ENCODE assay signal across 23 mouse cellular contexts in genomic region chr17:6896756-6897155, GRCm38 (mm10). TPM values are rescaled to one million over a fixed set of nuclear protein-coding genes. Genes with fewer than 3 reads are reported as not detected.
DNase-seq lines count a peak whose midpoint lies in the region; ATAC-seq and TF ChIP-seq lines count a peak whose summit lies in the region.
"Had no signal": no experiment of that assay in that cellular context is flagged by ENCODE, and none has a peak within 500 bp of the region (broad histone marks: within the 10 kb centered on the region; RNA-seq: fewer than 3 reads in every experiment).

No protein-coding gene starts in this region.

- H3K4me3 ChIP-seq in hindbrain, postnatal 0 days (ENCODE audit: low read length) = no peak overlapping the region
- no peak overlapping the region for H3K4me3 ChIP-seq in hindbrain, embryonic 12.5 days
- no peak overlapping the region for H3K4me3 ChIP-seq in midbrain, embryonic 10.5 days
- no peak overlapping the region for H3K4me3 ChIP-seq in midbrain, embryonic 13.5 days (replicated peaks)
- no peak overlapping the region for H3K4me3 ChIP-seq in MEL (ENCODE audit: control insufficient read depth in 1 of 2, insufficient read depth in 1 of 2, low read depth in 2 of 2, low read length in 2 of 2)
- H3K4me3 ChIP-seq: embryonic facial prominence, embryonic 10.5 days; megakaryocyte, embryonic 14.5 days; neural tube, embryonic 12.5 days had no signal

- H3K9ac ChIP-seq in hindbrain, postnatal 0 days (replicated peaks; ENCODE audit: low read length) = no peak overlapping the region
- no peak overlapping the region for H3K9ac ChIP-seq in hindbrain, embryonic 12.5 days
- no peak overlapping the region for H3K9ac ChIP-seq in midbrain, embryonic 13.5 days (replicated peaks)
- no peak overlapping the region for H3K9ac ChIP-seq in MEL (ENCODE audit: control insufficient read depth, low read depth, low read length, poor library complexity, severe bottlenecking)
- H3K9ac ChIP-seq: hindbrain, embryonic 14.5 days; liver, postnatal 0 days; neural tube, embryonic 12.5 days had no signal

- DNase-seq in hindbrain, postnatal 0 days (ENCODE audit: low spot score) = no peak
- peak; percentile 12 for DNase-seq in midbrain, embryonic 10.5 days (ENCODE audit: low spot score)
- peak; percentile 0 for DNase-seq in MEL (ENCODE audit: low read depth, low spot score)
- peak; percentile 18 for DNase-seq in brain, embryonic 14.5 days (ENCODE audit: low read depth)
- DNase-seq in cerebellum, adult 8-10 months = no peak
- DNase-seq: adrenal gland, postnatal 14 days; B cell, adult 2 months; cerebellum, adult 9-10 months; gastrocnemius, postnatal 14 days; heart, adult 18-20 months; kidney, adult 9 months; kidney, postnatal 36 days; liver, postnatal 0 days; thymus, adult 18-20 months; thymus, postnatal 36 days had no signal

- 44% methylated on average over 4 of the region's 4 CpGs for WGBS in hindbrain, postnatal 0 days
- 55% methylated on average over 4 of the region's 4 CpGs for WGBS in hindbrain, embryonic 12.5 days
- WGBS in midbrain, embryonic 10.5 days = 60% methylated on average over 4 of the region's 4 CpGs
- 38% methylated on average over 4 of the region's 4 CpGs for WGBS in midbrain, embryonic 13.5 days

- no peaks in the 10 kb centered on the region for H3K27me3 ChIP-seq in hindbrain, postnatal 0 days (ENCODE audit: insufficient read depth, low read length)
- no peaks in the 10 kb centered on the region for H3K27me3 ChIP-seq in hindbrain, embryonic 12.5 days
- no peaks in the 10 kb centered on the region for H3K27me3 ChIP-seq in midbrain, embryonic 10.5 days (ENCODE audit: low read depth, poor library complexity, severe bottlenecking)
- H3K27me3 ChIP-seq in midbrain, embryonic 13.5 days = no peaks in the 10 kb centered on the region
- no peaks in the 10 kb centered on the region for H3K27me3 ChIP-seq in MEL (ENCODE audit: control insufficient read depth in 1 of 2, insufficient read depth in 2 of 2, low read length in 2 of 2)
- H3K27me3 ChIP-seq: CH12.LX; megakaryocyte, embryonic 14.5 days; neural tube, embryonic 12.5 days had no signal

- no peak for TF ChIP-seq POLR2A in MEL (IDR thresholded peaks at IDR 0.05; ENCODE audit: control insufficient read depth in 1 of 2, insufficient read depth in 1 of 2, low read depth in 1 of 2, low read length in 2 of 2, poor library complexity in 1 of 2)
- TF ChIP-seq POLR2A in brain, embryonic 14.5 days (IDR thresholded peaks at IDR 0.05; ENCODE audit: borderline replicate concordance, extremely low read depth, insufficient read depth, insufficient read length, poor library complexity, severe bottlenecking) = no peak

- no peaks in the 10 kb centered on the region for H3K4me1 ChIP-seq in hindbrain, postnatal 0 days (ENCODE audit: insufficient read depth, low read length)
- no peaks in the 10 kb centered on the region for H3K4me1 ChIP-seq in hindbrain, embryonic 12.5 days
- H3K4me1 ChIP-seq in midbrain, embryonic 10.5 days = no peaks in the 10 kb centered on the region
- no peaks in the 10 kb centered on the region for H3K4me1 ChIP-seq in midbrain, embryonic 13.5 days (replicated peaks)
- H3K4me1 ChIP-seq in MEL (ENCODE audit: control insufficient read depth in 1 of 2, insufficient read depth in 2 of 2, low read length in 2 of 2) = peaks cover 0 to 7% of the 10 kb centered on the region in 2 experiments; a peak in 2 of 4 replicates
- H3K4me1 ChIP-seq: megakaryocyte, embryonic 14.5 days; neural tube, embryonic 12.5 days had no signal

- no peak overlapping the region for H3K27ac ChIP-seq in hindbrain, postnatal 0 days
- no peak overlapping the region for H3K27ac ChIP-seq in hindbrain, embryonic 12.5 days
- H3K27ac ChIP-seq in midbrain, embryonic 10.5 days (replicated peaks) = no peak overlapping the region
- H3K27ac ChIP-seq in midbrain, embryonic 13.5 days = no peak overlapping the region
- no peak overlapping the region for H3K27ac ChIP-seq in MEL (ENCODE audit: control insufficient read depth, low read depth, low read length)
- H3K27ac ChIP-seq: embryonic facial prominence, embryonic 10.5 days; hindbrain, embryonic 14.5 days; neural tube, embryonic 12.5 days had no signal

- no peak for TF ChIP-seq RAD21 in MEL (IDR thresholded peaks at IDR 0.05; ENCODE audit: low read depth, low read length)

- no peaks in the 10 kb centered on the region for H3K79me2 ChIP-seq in MEL (ENCODE audit: control insufficient read depth, insufficient read depth, low read length, poor library complexity)

- no peaks in the 10 kb centered on the region for H3K36me3 ChIP-seq in hindbrain, postnatal 0 days (ENCODE audit: insufficient read depth, low read length)
- no peaks in the 10 kb centered on the region for H3K36me3 ChIP-seq in hindbrain, embryonic 12.5 days
- no peaks in the 10 kb centered on the region for H3K36me3 ChIP-seq in midbrain, embryonic 10.5 days
- no peaks in the 10 kb centered on the region for H3K36me3 ChIP-seq in midbrain, embryonic 13.5 days
- peaks cover 0 to 7% of the 10 kb centered on the region in 2 experiments; a peak in 2 of 4 replicates for H3K36me3 ChIP-seq in MEL (ENCODE audit: control insufficient read depth in 1 of 2, insufficient read depth in 2 of 2, low read length in 2 of 2)
- H3K36me3 ChIP-seq: embryonic facial prominence, embryonic 10.5 days; neural tube, embryonic 12.5 days had no signal

- ATAC-seq in hindbrain, postnatal 0 days = no peak
- ATAC-seq in hindbrain, embryonic 12.5 days (ENCODE audit: low FRiP score) = no peak
- ATAC-seq in midbrain, embryonic 13.5 days = no peak
- ATAC-seq: forebrain, embryonic 16.5 days; liver, postnatal 0 days had no signal

- no peak overlapping the region for H3K4me2 ChIP-seq in hindbrain, postnatal 0 days (ENCODE audit: low read depth, low read length)
- no peak overlapping the region for H3K4me2 ChIP-seq in hindbrain, embryonic 12.5 days (replicated peaks)
- no peak overlapping the region for H3K4me2 ChIP-seq in midbrain, embryonic 13.5 days (replicated peaks)
- H3K4me2 ChIP-seq: hindbrain, embryonic 14.5 days; neural tube, embryonic 12.5 days had no signal

- no peak for TF ChIP-seq EP300 in MEL (IDR thresholded peaks at IDR 0.05; ENCODE audit: low read depth in 1 of 2, low read length in 2 of 2)

- TF ChIP-seq CTCF in hindbrain, postnatal 0 days (IDR thresholded peaks at IDR 0.05; ENCODE audit: low read depth) = peak; percentile 45
- no peak for TF ChIP-seq CTCF in MEL (IDR thresholded peaks at IDR 0.05 in 2 of 3, conservative IDR thresholded peaks at IDR 0.05 in 1 of 3; ENCODE audit: control insufficient read depth in 1 of 3, insufficient read depth in 1 of 3, low read depth in 2 of 3, low read length in 3 of 3, poor library complexity in 1 of 3, severe bottlenecking in 1 of 3)
- peak; percentile 33; the same call in 1 of the 2 replicates for TF ChIP-seq CTCF in brain, embryonic 14.5 days (IDR thresholded peaks at IDR 0.05; ENCODE audit: borderline replicate concordance, extremely low read depth, insufficient read depth, insufficient read length)

- H3K9me3 ChIP-seq in hindbrain, postnatal 0 days (ENCODE audit: low read length) = no peaks in the 10 kb centered on the region
- H3K9me3 ChIP-seq in hindbrain, embryonic 12.5 days (replicated peaks) = no peaks in the 10 kb centered on the region
- H3K9me3 ChIP-seq in midbrain, embryonic 10.5 days (replicated peaks) = no peaks in the 10 kb centered on the region
- no peaks in the 10 kb centered on the region for H3K9me3 ChIP-seq in midbrain, embryonic 13.5 days
- H3K9me3 ChIP-seq in MEL (replicated peaks; ENCODE audit: insufficient read depth, low read length) = no peaks in the 10 kb centered on the region
- H3K9me3 ChIP-seq: embryonic facial prominence, embryonic 10.5 days; neural tube, embryonic 12.5 days had no signal

TF ChIP-seq in MEL, 35 proteins besides CTCF, POLR2A, EP300 and RAD21:
- TF ChIP-seq TAL1 (IDR thresholded peaks at IDR 0.05; ENCODE audit: low read length) (no peak), BHLHE40 (IDR thresholded peaks at IDR 0.05; ENCODE audit: borderline replicate concordance, low read depth, low read length) (no peak), SIN3A (IDR thresholded peaks at IDR 0.05; ENCODE audit: low read length) (no peak), JUND (IDR thresholded peaks at IDR 0.05; ENCODE audit: low read depth, low read length) (no peak), UBTF (IDR thresholded peaks at IDR 0.05; ENCODE audit: borderline replicate concordance, insufficient read depth, low read depth, low read length) (no peak), USF1 (IDR thresholded peaks at IDR 0.05; ENCODE audit: low read depth, low read length) (no peak), MAX (IDR thresholded peaks at IDR 0.05; ENCODE audit: low read length) (no peak), MAFK (IDR thresholded peaks at IDR 0.05; ENCODE audit: borderline replicate concordance, low read depth, low read length) (no peak), TCF12 (IDR thresholded peaks at IDR 0.05; ENCODE audit: low read depth, low read length) (no peak), HCFC1 (IDR thresholded peaks at IDR 0.05; ENCODE audit: low read depth, low read length) (no peak), USF2 (IDR thresholded peaks at IDR 0.05; ENCODE audit: borderline replicate concordance in 1 of 2, insufficient read depth in 1 of 2, low read depth in 1 of 2, low read length in 2 of 2) (no peak), ZMIZ1 (IDR thresholded peaks at IDR 0.05; ENCODE audit: low read depth, low read length) (no peak), CHD2 (IDR thresholded peaks at IDR 0.05; ENCODE audit: low read length) (no peak)

RNA-seq across cellular contexts. Expression of gene Rsph3b, which starts 51.7 kb away (rescaled TPM):
- total RNA-seq in hindbrain, postnatal 0 days (2014; rRNA removed) = 27.4 and 35.5 TPM in 2 replicates
- 54.3 and 56.4 TPM in 2 replicates for polyA plus RNA-seq in hindbrain, postnatal 0 days (2015; fragmentation: Nextera tagmentation; extraction: Ambion mirVana)
- 45.4 and 45.7 TPM in 2 replicates for polyA plus RNA-seq in hindbrain, embryonic 12.5 days (2016; fragmentation: Nextera tagmentation; extraction: Ambion mirVana)
- polyA plus RNA-seq in midbrain, embryonic 10.5 days (2016; fragmentation: Nextera tagmentation; extraction: Ambion mirVana) = 41.6 and 42.6 TPM in 2 replicates
- 49.4 and 53.0 TPM in 2 replicates for polyA plus RNA-seq in midbrain, embryonic 13.5 days (2015; fragmentation: Nextera tagmentation; extraction: Ambion mirVana)
- total RNA-seq in MEL (2012; rRNA removed) = 6.6 and 6.8 TPM in 2 replicates
- polyA plus RNA-seq in MEL (2012; ENCODE audit: insufficient read depth in 1 of 2, insufficient read length in 2 of 2, low read depth in 1 of 2, low replicate concordance in 2 of 2, missing spikeins in 1 of 2) = 10 to 100 TPM in 1 of 2 experiments, not detected in 1; 14.7 TPM
- 22.7 and 27.7 TPM in 2 replicates for polyA plus RNA-seq in brain, embryonic 14.5 days (2012; rRNA removed)

Comparison
In these comparisons a context has a peak if more than half of its experiments do, and no peak if none do; other contexts are left out.
1. DNase-seq: peak in midbrain, embryonic 10.5 days (single experiment), MEL (single experiment) and brain, embryonic 14.5 days (single experiment); none in hindbrain, postnatal 0 days (single experiment) and cerebellum, adult 8-10 months (single experiment).
2. CTCF ChIP-seq: peak in hindbrain, postnatal 0 days (single experiment) and brain, embryonic 14.5 days (single experiment); none in MEL (0 of 3).